Mouse (Mus musculus) megakaryocyte, embryonic 14.5 days (primary cell): ENCODE measurements at regions not wholly inside any gene's neighbourhood (a gene's known extent, or its start where the extent isn't known, plus 50 kb on each side); places are given as distances from the start of the nearest gene placed in this dataset.

Source experiments
- H3K27me3 ChIP-seq: replicated peaks from 2 replicates; pipeline ENCODE3; 2012; ENCODE audit warnings: inconsistent platforms
- H3K36me3 ChIP-seq: replicated peaks from 2 replicates; pipeline ENCODE3; 2012; ENCODE audit warnings: low read length, inconsistent platforms, mixed read lengths
- H3K4me1 ChIP-seq: 2 replicates; pipeline ENCODE4 v1.6.1; 2012; ENCODE audit warnings: inconsistent platforms
- H3K4me3 ChIP-seq: replicated peaks from 2 replicates; pipeline ENCODE3; 2012; ENCODE audit warnings: moderate library complexity, mild to moderate bottlenecking, inconsistent platforms
- H3K9me3 ChIP-seq: 2 replicates; pipeline ENCODE4 v1.6.1; 2012; ENCODE audit warnings: inconsistent platforms
- FLI1 ChIP-seq: IDR thresholded peaks from 2 replicates; pipeline ENCODE4 v1.6.1; 2012; ENCODE audit warnings: low read length, inconsistent platforms, mixed read lengths
- GATA1 ChIP-seq: IDR thresholded peaks from 3 replicates; pipeline ENCODE4 v1.6.1; 2012; ENCODE audit warnings: mixed read lengths, low read length, inconsistent platforms, borderline replicate concordance

DNA sequence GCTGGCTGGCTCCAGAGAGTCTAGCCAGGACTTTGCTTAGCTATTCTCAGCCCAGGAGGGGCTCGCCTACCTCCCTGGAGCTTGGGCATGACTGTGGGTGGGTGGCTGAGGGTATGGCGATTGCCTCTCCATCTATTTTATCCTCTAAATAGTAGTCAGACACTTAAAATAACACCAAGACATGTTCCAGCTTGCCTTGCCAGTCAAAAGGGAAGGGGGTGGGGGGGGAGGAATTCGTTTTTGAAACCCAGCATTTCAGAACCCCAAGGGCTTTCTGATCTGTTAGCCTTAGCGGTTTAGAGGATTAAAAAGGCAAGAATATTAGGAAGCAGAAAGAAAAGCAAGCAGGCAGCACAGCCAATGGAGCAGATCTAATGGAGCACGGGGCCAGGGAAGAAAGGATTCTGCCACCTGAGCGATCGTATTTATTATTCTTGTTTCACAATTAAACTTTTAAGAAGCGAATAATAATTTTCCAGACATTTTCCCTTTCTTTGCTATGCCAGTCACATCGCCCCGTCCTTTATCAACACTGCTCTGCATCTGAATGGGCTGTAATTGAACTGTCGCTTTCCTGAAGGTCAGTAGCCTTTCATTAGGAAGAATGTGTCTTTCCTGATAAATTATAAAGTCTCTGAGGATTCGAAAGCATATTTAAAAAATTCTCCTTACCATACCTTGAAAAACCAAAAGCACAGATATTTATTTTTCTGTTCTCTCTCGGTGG lies 417.3 kb upstream of the Id4 start:
- Histone ChIP-seq H3K36me3 (no peaks in the 10 kb centered on the region), H3K9me3 (peaks cover 28% of the 10 kb centered on the region), H3K4me3 (no peak overlapping the region), H3K4me1 (no peaks in the 10 kb centered on the region), H3K27me3 (no peaks in the 10 kb centered on the region)
- TF ChIP-seq GATA1 (no peak), FLI1 (no peak)

DNA sequence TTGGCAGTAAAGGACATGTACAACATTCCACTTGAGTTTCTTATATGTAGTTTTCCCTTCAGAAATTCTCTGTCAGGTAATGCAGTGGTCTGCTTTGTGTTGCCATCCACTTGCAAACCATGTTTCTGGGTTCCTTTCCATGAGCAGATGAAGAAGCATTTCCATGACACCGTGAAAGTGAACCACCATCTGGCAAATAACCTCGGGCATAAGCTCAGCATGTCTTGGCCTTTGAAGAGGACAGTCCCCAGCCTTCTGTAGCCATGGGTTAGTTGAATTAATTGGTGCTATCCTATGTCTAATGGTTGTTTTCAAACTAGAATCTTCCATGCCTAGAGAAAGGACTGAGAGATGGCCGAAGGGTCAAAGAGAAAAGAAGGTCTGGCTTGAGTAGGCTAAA lies 414.3 kb upstream of the Id4 start:
- Histone ChIP-seq H3K4me3 (no peak overlapping the region), H3K4me1 (no peaks in the 10 kb centered on the region), H3K27me3 (no peaks in the 10 kb centered on the region), H3K36me3 (no peaks in the 10 kb centered on the region), H3K9me3 (peaks cover 36% of the 10 kb centered on the region)
- no peak for TF ChIP-seq GATA1
- no peak for TF ChIP-seq FLI1

DNA sequence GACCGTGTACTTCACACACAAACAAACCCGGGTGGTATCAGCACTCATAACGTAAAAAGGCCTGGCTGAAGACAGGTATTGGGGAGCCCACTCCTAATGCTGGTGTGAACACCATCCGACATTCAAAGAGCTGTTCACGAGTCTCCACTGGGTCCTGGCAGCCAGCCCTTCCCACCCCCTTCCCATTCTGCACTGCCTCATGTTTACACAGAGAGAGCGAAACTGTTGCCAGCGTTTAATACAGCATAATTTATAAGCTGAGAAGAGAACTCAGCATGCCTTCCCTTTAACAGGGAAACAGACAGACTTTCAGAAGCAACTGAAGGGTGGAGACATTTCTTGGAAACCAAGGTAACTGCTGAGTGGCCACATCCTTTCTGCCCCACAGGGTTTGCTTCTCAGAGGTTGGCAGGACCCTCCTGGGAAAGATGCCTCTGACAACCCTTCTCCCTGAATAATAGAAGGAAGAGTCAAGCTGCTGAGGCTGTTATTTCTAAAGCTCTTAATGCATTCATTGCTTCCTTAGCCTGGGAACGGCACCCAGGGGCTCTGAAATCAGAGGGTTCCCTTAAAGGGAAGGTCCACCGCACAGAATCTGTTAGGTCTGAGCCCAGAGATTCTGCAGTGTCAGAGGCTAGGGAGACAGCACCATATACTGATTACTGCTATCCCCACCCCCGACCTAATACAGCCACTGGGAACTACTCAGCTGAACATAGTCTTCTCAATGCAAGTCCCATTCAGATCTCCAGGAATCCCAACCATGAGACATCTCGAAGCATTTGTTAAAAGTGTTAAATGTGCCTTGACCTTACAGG lies 412.4 kb upstream of the Id4 start:
- Histone ChIP-seq H3K9me3 (peaks cover 28% of the 10 kb centered on the region), H3K27me3 (no peaks in the 10 kb centered on the region), H3K4me1 (no peaks in the 10 kb centered on the region), H3K36me3 (no peaks in the 10 kb centered on the region), H3K4me3 (no peak overlapping the region)
- no peak for TF ChIP-seq GATA1
- no peak for TF ChIP-seq FLI1

DNA sequence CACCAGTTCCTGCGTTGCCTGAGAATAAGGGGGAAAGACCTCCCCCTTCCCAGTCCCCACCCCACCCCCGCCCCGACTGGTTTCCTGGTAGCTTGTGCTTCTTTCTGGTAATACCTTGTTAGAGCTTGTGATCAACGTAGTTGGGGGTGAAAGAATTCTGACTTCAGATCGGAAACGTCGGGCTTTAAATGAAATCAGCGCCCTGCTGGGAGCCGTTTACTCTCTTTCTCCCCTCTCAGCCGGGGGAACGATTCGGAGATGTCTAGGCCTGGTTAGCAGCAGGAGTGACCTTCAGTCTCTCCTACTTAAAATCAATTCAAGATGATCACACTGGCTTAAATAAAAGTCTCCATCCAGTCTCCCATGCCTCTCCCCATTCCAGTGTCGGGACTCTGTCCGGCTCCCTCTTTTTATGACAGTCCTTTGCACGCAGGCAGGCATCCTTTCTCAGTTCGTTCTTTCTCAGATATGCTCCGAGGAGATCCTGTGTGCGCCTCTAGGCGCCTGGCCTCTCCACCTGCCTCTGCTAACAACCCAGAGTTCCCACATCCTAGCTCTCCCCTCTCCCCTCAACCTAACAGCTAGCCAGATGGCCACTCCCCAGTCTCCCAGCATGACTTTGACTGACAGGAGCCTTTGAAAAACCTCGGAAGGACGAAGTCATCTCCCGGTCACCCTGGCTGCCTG lies 405.5 kb upstream of the Id4 start:
- no peaks in the 10 kb centered on the region for H3K36me3 ChIP-seq
- no peaks in the 10 kb centered on the region for H3K4me1 ChIP-seq
- H3K9me3 ChIP-seq, result peaks cover 19% of the 10 kb centered on the region
- no peak overlapping the region for H3K4me3 ChIP-seq
- H3K27me3 ChIP-seq, result peaks cover 2% of the 10 kb centered on the region
- TF ChIP-seq FLI1, result no peak
- no peak for TF ChIP-seq GATA1

DNA sequence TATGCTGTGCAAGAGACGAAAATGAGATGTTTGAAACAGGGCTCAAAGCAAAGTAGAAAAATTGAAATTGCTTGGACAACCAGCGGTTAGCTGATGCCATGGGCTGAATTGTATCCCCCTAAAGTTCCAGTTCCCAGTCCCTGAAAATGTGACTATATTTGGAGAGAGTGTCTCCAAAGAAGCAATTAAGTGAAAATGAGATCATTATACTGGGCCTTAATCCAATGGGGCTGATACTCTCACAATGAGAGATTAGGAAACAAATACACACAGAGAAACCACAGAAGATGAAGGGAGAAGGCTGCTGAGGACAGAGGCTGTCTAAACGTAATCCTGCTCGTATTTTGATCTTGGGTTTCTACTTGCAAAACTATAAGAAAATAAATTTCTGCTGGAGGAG lies 402.1 kb upstream of the Id4 start:
- Histone ChIP-seq H3K9me3 (peaks cover 15% of the 10 kb centered on the region; the same call in 1 of the 2 replicates), H3K4me3 (no peak overlapping the region), H3K4me1 (no peaks in the 10 kb centered on the region), H3K27me3 (peaks cover 2% of the 10 kb centered on the region), H3K36me3 (no peaks in the 10 kb centered on the region)
- TF ChIP-seq FLI1 (no peak), GATA1 (no peak)

DNA sequence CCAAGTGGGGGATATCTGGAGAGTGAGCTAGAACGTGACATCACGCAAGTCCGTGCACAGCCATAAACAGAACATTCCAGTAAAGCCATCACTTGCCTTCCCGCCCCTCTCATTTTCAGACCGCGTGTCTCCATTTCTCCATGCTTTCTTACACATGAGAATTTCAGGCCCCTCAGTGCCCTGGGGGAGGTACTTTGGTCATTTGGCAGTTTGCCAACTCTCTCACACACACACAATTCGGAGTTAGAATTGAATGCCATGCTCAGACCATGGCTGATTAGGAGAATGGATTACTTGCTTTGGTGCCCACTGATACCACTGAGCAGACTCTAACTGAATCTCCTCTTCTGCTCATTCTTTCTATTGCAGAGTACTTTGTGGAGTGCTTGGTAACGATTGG lies 400.7 kb upstream of the Id4 start:
- TF ChIP-seq FLI1 (no peak), GATA1 (no peak)
- no peak overlapping the region for H3K4me3 ChIP-seq
- no peaks in the 10 kb centered on the region for H3K4me1 ChIP-seq
- H3K9me3 ChIP-seq, result peaks cover 15% of the 10 kb centered on the region; the same call in 1 of the 2 replicates
- H3K36me3 ChIP-seq, result no peaks in the 10 kb centered on the region
- no peaks in the 10 kb centered on the region for H3K27me3 ChIP-seq

DNA sequence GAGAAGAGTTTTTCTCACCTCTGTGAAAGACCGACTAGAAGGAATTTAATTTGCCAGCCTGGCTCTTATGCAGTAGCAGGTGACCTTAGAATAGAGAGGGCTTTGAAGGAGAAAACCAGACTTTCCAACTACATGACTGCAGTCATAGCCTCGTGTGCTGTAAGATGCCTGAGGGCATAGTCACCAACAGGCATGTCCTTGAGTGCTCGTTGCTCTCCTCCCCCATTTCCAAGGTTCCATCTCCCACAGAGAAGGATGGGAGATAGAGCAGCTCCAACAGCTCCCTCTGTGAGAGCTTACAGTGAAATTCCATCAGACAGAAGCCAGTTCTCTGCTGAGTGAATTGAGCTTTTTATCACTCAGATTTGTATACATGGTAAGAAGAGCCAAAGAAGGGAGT lies 398.1 kb upstream of the Id4 start:
- Histone ChIP-seq H3K9me3 (peaks cover 21% of the 10 kb centered on the region; the same call in 1 of the 2 replicates), H3K4me3 (no peak overlapping the region), H3K36me3 (no peaks in the 10 kb centered on the region), H3K27me3 (no peaks in the 10 kb centered on the region), H3K4me1 (no peaks in the 10 kb centered on the region)
- TF ChIP-seq GATA1, result no peak

DNA sequence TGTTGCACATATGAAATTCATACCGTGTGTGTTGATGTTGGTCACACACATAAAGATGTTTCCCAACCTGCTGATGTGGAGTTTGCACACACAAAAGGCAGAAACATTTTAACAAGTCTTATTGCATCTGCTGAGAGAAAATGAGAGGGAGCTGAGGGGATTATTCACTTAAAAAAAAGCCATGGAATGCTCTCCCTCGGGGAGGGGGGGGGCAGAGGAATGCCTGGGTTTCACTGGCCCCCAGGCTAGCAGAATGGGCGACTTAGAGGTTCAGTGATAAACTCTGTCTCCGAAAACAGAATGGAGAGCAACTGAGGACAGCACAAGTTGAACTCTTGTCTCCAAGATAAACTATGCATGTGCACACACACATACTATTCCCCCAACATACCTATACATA lies 392.4 kb upstream of the Id4 start:
- Histone ChIP-seq H3K4me1 (no peaks in the 10 kb centered on the region), H3K36me3 (no peaks in the 10 kb centered on the region), H3K4me3 (no peak overlapping the region), H3K27me3 (no peaks in the 10 kb centered on the region), H3K9me3 (peaks cover 14% of the 10 kb centered on the region)
- TF ChIP-seq FLI1 (no peak), GATA1 (no peak)

DNA sequence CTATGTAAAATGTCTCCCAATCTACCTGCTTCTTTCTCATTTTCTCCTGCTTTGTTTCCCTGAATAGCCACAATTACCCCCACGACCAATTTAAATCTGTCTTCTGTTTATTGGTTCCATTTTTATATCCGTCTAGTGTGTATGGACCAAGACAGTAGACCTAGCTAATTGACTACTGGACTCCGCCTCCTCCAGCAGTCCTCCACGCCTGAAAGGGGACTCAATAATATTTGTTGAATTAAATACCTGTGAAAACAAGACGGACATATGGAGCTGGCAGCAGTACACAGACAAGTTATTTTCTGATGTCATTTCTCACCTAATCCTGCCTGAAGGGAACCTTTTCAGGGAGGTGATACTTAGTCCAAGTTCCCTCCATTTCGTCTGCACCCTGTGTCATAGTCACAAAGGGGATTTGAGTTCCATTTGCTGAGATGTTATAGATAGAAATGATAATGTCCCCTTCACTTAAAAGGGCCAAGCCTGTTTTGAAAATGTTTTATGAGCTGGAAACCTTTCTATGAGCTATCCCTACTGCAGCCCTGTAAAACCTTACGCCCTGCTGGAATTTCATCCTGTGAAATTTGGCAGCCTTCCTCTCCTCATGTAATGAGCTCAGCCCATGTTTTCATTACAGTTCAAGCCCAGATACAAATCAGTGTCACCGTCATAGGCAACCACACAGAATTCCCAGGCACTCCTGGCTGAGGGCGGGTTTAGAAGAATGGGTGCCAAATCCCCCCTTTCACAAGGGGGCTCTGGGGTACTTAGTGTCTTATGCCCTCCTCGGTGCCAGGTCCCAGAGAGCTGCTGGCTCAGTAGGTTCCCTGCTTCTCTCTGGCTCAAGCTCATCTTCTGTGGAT lies 391.1 kb upstream of the Id4 start:
- Histone ChIP-seq H3K4me1 (no peaks in the 10 kb centered on the region), H3K4me3 (no peak overlapping the region), H3K27me3 (no peaks in the 10 kb centered on the region), H3K36me3 (no peaks in the 10 kb centered on the region), H3K9me3 (peaks cover 14% of the 10 kb centered on the region)
- TF ChIP-seq FLI1 (no peak), GATA1 (no peak)
